ENCODE assay signal across 25 mouse cellular contexts in the genomic region with DNA sequence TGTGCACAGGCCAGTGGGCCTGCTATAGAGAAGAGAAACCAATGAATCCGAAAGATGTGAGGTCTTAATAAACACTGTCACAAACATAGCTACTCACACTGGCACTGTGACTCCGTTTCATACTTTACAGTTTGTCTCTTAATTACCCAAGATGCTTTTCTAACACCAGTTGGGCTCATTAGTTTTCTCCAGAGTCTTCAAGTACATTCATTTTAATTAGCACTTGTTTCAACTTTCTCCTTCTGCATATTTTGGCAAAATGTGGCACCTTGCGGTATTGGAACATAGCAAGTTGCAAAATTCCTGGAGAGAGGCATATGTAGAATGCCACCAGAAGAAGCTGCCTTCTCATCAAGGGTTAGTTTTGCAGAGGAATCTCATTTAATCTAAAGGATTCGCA.
A peak's percentile ranks its signal among the peaks of the same experiment; 100 is the strongest.
DNase-seq lines count a peak whose midpoint lies in the region; ATAC-seq and TF ChIP-seq lines count a peak whose summit lies in the region.
"Had no signal": no experiment of that assay in that cellular context is flagged by ENCODE, and none has a peak within 500 bp of the region (broad histone marks: within the 10 kb centered on the region; RNA-seq: fewer than 3 reads in every experiment).

No protein-coding gene starts in this region.

- H3K27me3 ChIP-seq in forebrain, embryonic 15.5 days, result no peaks in the 10 kb centered on the region
- H3K27me3 ChIP-seq in forebrain, embryonic 11.5 days (ENCODE audit: control insufficient read depth, insufficient read depth, low read length), result no peaks in the 10 kb centered on the region
- H3K27me3 ChIP-seq in forebrain, embryonic 16.5 days (replicated peaks; ENCODE audit: control insufficient read depth, insufficient read depth, low read length), result no peaks in the 10 kb centered on the region
- H3K27me3 ChIP-seq: embryonic facial prominence, embryonic 13.5 days; hindbrain, embryonic 13.5 days; intestine, embryonic 15.5 days had no signal

- no peak overlapping the region for H3K27ac ChIP-seq in forebrain, embryonic 15.5 days (replicated peaks)
- H3K27ac ChIP-seq in forebrain, embryonic 11.5 days (ENCODE audit: low read depth, low read length), result no peak overlapping the region
- no peak overlapping the region for H3K27ac ChIP-seq in forebrain, embryonic 16.5 days (ENCODE audit: low read length)
- H3K27ac ChIP-seq: embryonic facial prominence, embryonic 10.5 days; embryonic facial prominence, embryonic 13.5 days; gastrocnemius, adult 2 months; hindbrain, embryonic 10.5 days; hindbrain, embryonic 13.5 days; intestine, embryonic 15.5 days had no signal

- DNase-seq in forebrain, embryonic 11.5 days (ENCODE audit: low spot score), result no peak
- DNase-seq in brain, embryonic 14.5 days (ENCODE audit: low read depth), result peak; percentile 62
- no peak for DNase-seq in lung, postnatal 36 days
- no peak for DNase-seq in adrenal gland, adult 2 months
- DNase-seq: adrenal gland, adult 8-10 months; adrenal gland, postnatal 25 days; cerebellum, adult 11-12 months; cerebellum, adult 8-10 months; cerebellum, postnatal 10 days; cerebellum, postnatal 36 days; embryo, embryonic 11 days; gastrocnemius, adult 2 months; gastrocnemius, postnatal 14 days; kidney, adult 11 months had no signal

- H3K36me3 ChIP-seq in forebrain, embryonic 15.5 days, result no peaks in the 10 kb centered on the region
- no peaks in the 10 kb centered on the region for H3K36me3 ChIP-seq in forebrain, embryonic 11.5 days (ENCODE audit: control insufficient read depth, insufficient read depth, low read length)
- no peaks in the 10 kb centered on the region for H3K36me3 ChIP-seq in forebrain, embryonic 16.5 days (ENCODE audit: control insufficient read depth, insufficient read depth)
- H3K36me3 ChIP-seq: embryonic facial prominence, embryonic 10.5 days; embryonic facial prominence, embryonic 13.5 days; hindbrain, embryonic 10.5 days; intestine, embryonic 15.5 days had no signal

- no peak overlapping the region for H3K4me3 ChIP-seq in forebrain, embryonic 15.5 days
- H3K4me3 ChIP-seq in forebrain, embryonic 11.5 days (ENCODE audit: low read depth, low read length), result no peak overlapping the region
- H3K4me3 ChIP-seq in forebrain, embryonic 16.5 days (replicated peaks; ENCODE audit: low read length), result no peak overlapping the region
- H3K4me3 ChIP-seq: embryonic facial prominence, embryonic 10.5 days; embryonic facial prominence, embryonic 13.5 days; erythroblast, embryonic 14.5 days; gastrocnemius, adult 2 months; hindbrain, embryonic 10.5 days; hindbrain, embryonic 13.5 days; intestine, embryonic 15.5 days had no signal

- no peak for TF ChIP-seq CTCF in brain, embryonic 14.5 days (IDR thresholded peaks at IDR 0.05; ENCODE audit: borderline replicate concordance, extremely low read depth, insufficient read depth, insufficient read length)

- ATAC-seq in forebrain, embryonic 15.5 days (replicated peaks), result peak; percentile 48; the same call in 1 of the 2 replicates
- ATAC-seq in forebrain, embryonic 11.5 days (replicated peaks; ENCODE audit: low FRiP score), result no peak
- ATAC-seq in forebrain, embryonic 16.5 days, result peak; percentile 75
- ATAC-seq: CD4-positive, CD25-positive, alpha-beta regulatory T cell, adult 4 months; hindbrain, embryonic 16.5 days; intestine, embryonic 15.5 days had no signal

- no peaks in the 10 kb centered on the region for H3K4me1 ChIP-seq in forebrain, embryonic 15.5 days
- H3K4me1 ChIP-seq in forebrain, embryonic 11.5 days (replicated peaks; ENCODE audit: control insufficient read depth, insufficient read depth, low read length), result no peaks in the 10 kb centered on the region
- peaks cover 4% of the 10 kb centered on the region for H3K4me1 ChIP-seq in forebrain, embryonic 16.5 days (replicated peaks; ENCODE audit: control insufficient read depth, insufficient read depth, low read length)
- H3K4me1 ChIP-seq: embryonic facial prominence, embryonic 10.5 days; hindbrain, embryonic 10.5 days had no signal

- H3K9me3 ChIP-seq in forebrain, embryonic 15.5 days, result no peaks in the 10 kb centered on the region
- H3K9me3 ChIP-seq in forebrain, embryonic 11.5 days (ENCODE audit: control insufficient read depth, low read length), result no peaks in the 10 kb centered on the region
- no peaks in the 10 kb centered on the region for H3K9me3 ChIP-seq in forebrain, embryonic 16.5 days (ENCODE audit: control insufficient read depth, low read length)
- H3K9me3 ChIP-seq: embryonic facial prominence, embryonic 10.5 days; embryonic facial prominence, embryonic 13.5 days; hindbrain, embryonic 10.5 days; hindbrain, embryonic 13.5 days; intestine, embryonic 15.5 days had no signal

- 59% methylated on average over 4 of the region's 4 CpGs for WGBS in forebrain, embryonic 15.5 days
- 89% methylated on average over 4 of the region's 4 CpGs for WGBS in forebrain, embryonic 11.5 days
- 54% methylated on average over 4 of the region's 4 CpGs for WGBS in forebrain, embryonic 16.5 days

- no peak overlapping the region for H3K4me2 ChIP-seq in forebrain, embryonic 15.5 days (replicated peaks)
- H3K4me2 ChIP-seq in forebrain, embryonic 11.5 days (ENCODE audit: low read depth, low read length, severe bottlenecking), result no peak overlapping the region
- H3K4me2 ChIP-seq in forebrain, embryonic 16.5 days (ENCODE audit: low read length), result no peak overlapping the region
- H3K4me2 ChIP-seq: embryonic facial prominence, embryonic 13.5 days; heart, embryonic 11.5 days; hindbrain, embryonic 13.5 days; intestine, embryonic 15.5 days had no signal

- H3K9ac ChIP-seq in forebrain, embryonic 15.5 days (replicated peaks), result no peak overlapping the region
- H3K9ac ChIP-seq in forebrain, embryonic 11.5 days (ENCODE audit: low read length), result no peak overlapping the region
- no peak overlapping the region for H3K9ac ChIP-seq in forebrain, embryonic 16.5 days (replicated peaks; ENCODE audit: low read depth, low read length)
- H3K9ac ChIP-seq: embryonic facial prominence, embryonic 13.5 days; hindbrain, embryonic 13.5 days; intestine, embryonic 15.5 days had no signal

- TF ChIP-seq POLR2A in brain, embryonic 14.5 days (IDR thresholded peaks at IDR 0.05; ENCODE audit: borderline replicate concordance, extremely low read depth, insufficient read depth, insufficient read length, poor library complexity, severe bottlenecking), result no peak
